Mouse (Mus musculus): Measurements from ENCODE around the gene Gzmg. TPM values are rescaled to one million over a fixed set of nuclear protein-coding genes. Genes with fewer than 3 reads are reported as not detected.

Gene Gzmg
- total and polyA plus RNA-seq, 3 experiments, result not detected

GRCm38 (mm10) chr14:56203975-56204374 lies 44.6 kb upstream of the Gzmg start:
- Histone ChIP-seq H3K9ac (ENCODE audit: control insufficient read depth, low read depth, low read length, poor library complexity, severe bottlenecking) (no peak overlapping the region), H3K27me3 (ENCODE audit: control insufficient read depth in 1 of 2, insufficient read depth in 2 of 2, low read length in 2 of 2) (peaks cover 6 to 7% of the 10 kb centered on the region in 2 experiments), H3K79me2 (ENCODE audit: control insufficient read depth, insufficient read depth, low read length, poor library complexity) (no peaks in the 10 kb centered on the region), H3K4me3 (ENCODE audit: control insufficient read depth in 1 of 2, insufficient read depth in 1 of 2, low read depth in 2 of 2, low read length in 2 of 2) (no peak overlapping the region), H3K27ac (ENCODE audit: control insufficient read depth, low read depth, low read length) (no peak overlapping the region), H3K36me3 (ENCODE audit: control insufficient read depth in 1 of 2, insufficient read depth in 2 of 2, low read length in 2 of 2) (no peaks in the 10 kb centered on the region), H3K9me3 (replicated peaks; ENCODE audit: insufficient read depth, low read length) (no peaks in the 10 kb centered on the region), H3K4me1 (ENCODE audit: control insufficient read depth in 1 of 2, insufficient read depth in 2 of 2, low read length in 2 of 2) (no peaks in the 10 kb centered on the region)
- peak; percentile 67 for DNase-seq (ENCODE audit: low read depth, low spot score)
- TF ChIP-seq RAD21 (IDR thresholded peaks at IDR 0.05; ENCODE audit: low read depth, low read length) (peak; percentile 68), ELF1 (IDR thresholded peaks at IDR 0.05; ENCODE audit: low read depth, low read length) (no peak), ZC3H11A (IDR thresholded peaks at IDR 0.05; ENCODE audit: low read depth, low read length) (peak; percentile 60), CTCF (IDR thresholded peaks at IDR 0.05 in 2 of 3, conservative IDR thresholded peaks at IDR 0.05 in 1 of 3; ENCODE audit: control insufficient read depth in 1 of 3, insufficient read depth in 1 of 3, low read depth in 2 of 3, low read length in 3 of 3, poor library complexity in 1 of 3, severe bottlenecking in 1 of 3) (peak; percentile 80 to 86 (median 83)), KAT2A (conservative IDR thresholded peaks at IDR 0.05; ENCODE audit: low read depth, low read length) (no peak), MYB (IDR thresholded peaks at IDR 0.05; ENCODE audit: low read depth, low read length) (no peak), CHD2 (IDR thresholded peaks at IDR 0.05; ENCODE audit: low read length) (no peak), ETS1 (IDR thresholded peaks at IDR 0.05; ENCODE audit: low read depth, low read length) (no peak), ZNF384 (IDR thresholded peaks at IDR 0.05; ENCODE audit: low read depth, low read length) (no peak), SMC3 (IDR thresholded peaks at IDR 0.05; ENCODE audit: low read depth, low read length) (peak; percentile 81)

DNA sequence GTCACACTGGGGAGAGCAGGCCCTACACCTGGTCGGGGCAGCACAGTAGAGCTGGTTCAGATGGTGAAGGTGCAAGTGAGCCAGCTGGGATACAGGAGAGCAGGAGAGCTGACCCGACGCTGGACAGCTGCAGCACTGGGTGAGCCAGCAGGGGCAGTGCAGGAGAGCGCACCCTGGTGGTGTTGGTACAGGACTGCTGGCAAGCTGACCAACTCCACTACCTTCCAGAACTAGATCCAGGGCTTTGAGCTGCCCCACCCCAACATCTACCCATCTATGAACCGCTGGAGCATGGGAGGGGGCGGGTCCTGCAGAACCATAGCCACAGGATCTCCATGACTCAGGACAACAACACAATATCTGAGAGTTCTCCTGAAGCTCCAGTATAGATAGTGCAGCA lies 27.6 kb upstream of the Gzmg start:
- no peaks in the 10 kb centered on the region for H3K36me3 ChIP-seq (ENCODE audit: control insufficient read depth in 1 of 2, insufficient read depth in 2 of 2, low read length in 2 of 2)
- no peak overlapping the region for H3K9ac ChIP-seq (ENCODE audit: control insufficient read depth, low read depth, low read length, poor library complexity, severe bottlenecking)
- DNase-seq (ENCODE audit: low read depth, low spot score), result no peak
- H3K4me3 ChIP-seq (ENCODE audit: control insufficient read depth in 1 of 2, insufficient read depth in 1 of 2, low read depth in 2 of 2, low read length in 2 of 2), result no peak overlapping the region
- H3K4me1 ChIP-seq (ENCODE audit: control insufficient read depth in 1 of 2, insufficient read depth in 2 of 2, low read length in 2 of 2), result no peaks in the 10 kb centered on the region
- H3K27ac ChIP-seq (ENCODE audit: control insufficient read depth, low read depth, low read length), result no peak overlapping the region
- H3K27me3 ChIP-seq (ENCODE audit: control insufficient read depth in 1 of 2, insufficient read depth in 2 of 2, low read length in 2 of 2), result peaks cover 6 to 10% of the 10 kb centered on the region in 2 experiments
- no peak for TF ChIP-seq RAD21 (IDR thresholded peaks at IDR 0.05; ENCODE audit: low read depth, low read length)
- TF ChIP-seq CTCF (IDR thresholded peaks at IDR 0.05 in 2 of 3, conservative IDR thresholded peaks at IDR 0.05 in 1 of 3; ENCODE audit: control insufficient read depth in 1 of 3, insufficient read depth in 1 of 3, low read depth in 2 of 3, low read length in 3 of 3, poor library complexity in 1 of 3, severe bottlenecking in 1 of 3), result no peak; a peak in 1 of 6 replicates
- TF ChIP-seq CHD1 (IDR thresholded peaks at IDR 0.05; ENCODE audit: low read depth, low read length), result no peak
- no peak for TF ChIP-seq BHLHE40 (IDR thresholded peaks at IDR 0.05; ENCODE audit: borderline replicate concordance, low read depth, low read length)
- no peak for TF ChIP-seq TCF12 (IDR thresholded peaks at IDR 0.05; ENCODE audit: low read depth, low read length)
- no peak for TF ChIP-seq ZMIZ1 (IDR thresholded peaks at IDR 0.05; ENCODE audit: low read depth, low read length)
- TF ChIP-seq CHD2 (IDR thresholded peaks at IDR 0.05; ENCODE audit: low read length), result no peak
- no peak for TF ChIP-seq MEF2A (IDR thresholded peaks at IDR 0.05; ENCODE audit: extremely low read depth, insufficient replicate concordance, low read depth, low read length, poor library complexity, severe bottlenecking)
- H3K9me3 ChIP-seq (replicated peaks; ENCODE audit: insufficient read depth, low read length), result no peaks in the 10 kb centered on the region
- H3K79me2 ChIP-seq (ENCODE audit: control insufficient read depth, insufficient read depth, low read length, poor library complexity), result no peaks in the 10 kb centered on the region

Measured in MEL (cell line).